Mouse (Mus musculus) left cerebral cortex, postnatal 14 days (tissue): Measurements from ENCODE around the gene Olfr959. TPM values are rescaled to one million over a fixed set of nuclear protein-coding genes. Genes with fewer than 3 reads are reported as not detected.

Experiments used
- DNase-seq, 2 experiments: peaks; one replicate each; pipeline ENCODE4 v3.0.0; 2021 to 2022; ENCODE audit warnings: low spot score in 2 of 2, mixed read lengths in 1 of 2
- intact Hi-C: fragments of 180-260 bp; cut with DNase I; formaldehyde crosslinking; loops from one replicate; pipeline ENCODE4 v1.15.1; 2025
- long read RNA-seq, 2 experiments: library from polyadenylated mRNA; stranded (forward); transcript quantifications; one replicate each; pipeline ENCODE4 v2.0.0; 2021
- total RNA-seq, 2 experiments: library from RNA; stranded (reverse); gene quantifications; 2 replicates each; pipeline ENCODE4 v1.2.3; 2021

Olfr959 gene
- total RNA-seq, result not detected
- long read RNA-seq, experiment 1, result 0 reads
- long read RNA-seq, experiment 2, result 0 reads

GRCm38 (mm10) chr9:39575469-39575868, at the start of gene Olfr959:
Gene Olfr959, minus strand, starts transcription at chr9:39575569.
- no peak for DNase-seq
- intact Hi-C loops, result no loop called here

- intact Hi-C loops, result no loop called here
- DNase-seq, result no peak
Measured at GRCm38 (mm10) chr9:39624711-39625110, 49.3 kb upstream of the Olfr959 start.

DNA sequence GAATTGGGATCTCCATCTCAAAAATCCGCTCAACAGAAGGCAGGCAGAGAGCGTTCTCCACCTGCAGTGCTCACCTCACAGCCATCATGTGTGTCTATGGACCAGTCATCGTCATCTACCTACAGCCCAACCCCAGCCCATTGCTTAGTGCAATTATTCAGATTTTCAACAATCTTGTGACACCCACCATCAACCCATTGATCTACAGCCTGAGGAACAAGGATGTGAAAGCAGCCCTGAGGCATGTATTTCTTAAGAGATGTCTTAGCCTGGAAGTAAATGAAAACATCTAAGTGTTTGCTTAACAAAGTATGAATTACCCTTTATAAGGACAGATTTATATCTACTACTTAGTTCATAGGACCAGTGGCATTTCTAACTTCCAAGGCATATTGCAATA, 48.4 kb upstream of the Olfr959 start:
- intact Hi-C loops, result no loop called here
- DNase-seq, result no peak

DNA sequence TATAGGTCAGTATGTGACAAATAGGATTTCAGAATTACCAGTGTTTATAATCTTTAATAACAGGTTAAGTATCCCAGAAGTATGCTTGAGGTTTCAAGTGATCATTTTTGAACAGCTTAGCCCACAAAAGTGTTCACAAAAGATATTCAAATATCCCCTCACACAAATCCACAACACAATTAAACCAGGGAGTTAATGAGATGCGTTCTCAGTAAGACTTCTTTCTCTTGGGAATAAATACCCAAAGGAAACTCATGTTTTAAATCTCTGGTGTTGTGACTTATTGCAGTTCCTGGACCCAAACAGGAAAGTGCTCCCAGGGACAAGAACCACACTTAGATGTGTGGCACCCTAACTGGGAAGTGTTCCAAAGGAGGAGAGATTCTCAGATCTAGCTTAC, 45.7 kb upstream of the Olfr959 start, which contains the start of gene Olfr960:
Gene Olfr960, plus strand, starts transcription at position 301 of the 400 bp plus-strand sequence.
- intact Hi-C loops, result no loop called here

GRCm38 (mm10) chr9:39611953-39612352, 36.6 kb upstream of the Olfr959 start:
- peak; percentile 25 to 47 for DNase-seq
- intact Hi-C loops, result loop anchor here (2.0 kb wide), 1 partner anchor 103 kb away; no protein-coding TSS in a partner anchor

More for the DNA sequence above, 45.7 kb upstream of the Olfr959 start, which contains the start of gene Olfr960:
- no peak for DNase-seq

DNA sequence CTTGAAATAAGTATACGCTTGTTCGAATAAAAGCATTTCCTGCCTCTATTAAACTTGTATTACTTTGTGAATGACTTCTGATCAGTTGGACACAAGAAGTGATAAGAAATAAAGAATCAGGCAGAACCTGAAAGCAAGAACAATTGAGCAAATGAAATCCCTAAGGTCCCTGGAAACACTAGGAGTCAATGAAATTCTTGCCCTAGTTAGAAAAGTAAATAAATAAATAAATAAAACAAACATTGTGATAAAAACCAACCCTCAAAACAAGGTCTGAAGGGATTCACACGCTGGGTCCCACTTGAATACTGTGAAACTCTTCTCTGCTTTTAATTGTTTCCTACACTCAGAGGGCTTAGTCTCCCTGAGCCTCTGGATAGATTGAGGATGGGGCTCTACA, 35.0 kb upstream of the Olfr959 start, which contains the start of gene Olfr148:
Gene Olfr148, plus strand, starts transcription at position 301 of the 400 bp plus-strand sequence.
- no peak for DNase-seq
- intact Hi-C loops, result no loop called here

- intact Hi-C loops, result no loop called here
- no peak for DNase-seq
Measured at GRCm38 (mm10) chr9:39608497-39608896, 33.1 kb upstream of the Olfr959 start.

GRCm38 (mm10) chr9:39603999-39604453, 28.7 kb upstream of the Olfr959 start, which contains the start of gene AW551984:
Gene AW551984, minus strand, starts transcription at chr9:39604403.
- DNase-seq, result peak; percentile 6 to 7
- intact Hi-C loops, result no loop called here

GRCm38 (mm10) chr9:39603333-39603845, 28.0 kb upstream of the Olfr959 start:
- intact Hi-C loops, result no loop called here
- no peak for DNase-seq

DNA sequence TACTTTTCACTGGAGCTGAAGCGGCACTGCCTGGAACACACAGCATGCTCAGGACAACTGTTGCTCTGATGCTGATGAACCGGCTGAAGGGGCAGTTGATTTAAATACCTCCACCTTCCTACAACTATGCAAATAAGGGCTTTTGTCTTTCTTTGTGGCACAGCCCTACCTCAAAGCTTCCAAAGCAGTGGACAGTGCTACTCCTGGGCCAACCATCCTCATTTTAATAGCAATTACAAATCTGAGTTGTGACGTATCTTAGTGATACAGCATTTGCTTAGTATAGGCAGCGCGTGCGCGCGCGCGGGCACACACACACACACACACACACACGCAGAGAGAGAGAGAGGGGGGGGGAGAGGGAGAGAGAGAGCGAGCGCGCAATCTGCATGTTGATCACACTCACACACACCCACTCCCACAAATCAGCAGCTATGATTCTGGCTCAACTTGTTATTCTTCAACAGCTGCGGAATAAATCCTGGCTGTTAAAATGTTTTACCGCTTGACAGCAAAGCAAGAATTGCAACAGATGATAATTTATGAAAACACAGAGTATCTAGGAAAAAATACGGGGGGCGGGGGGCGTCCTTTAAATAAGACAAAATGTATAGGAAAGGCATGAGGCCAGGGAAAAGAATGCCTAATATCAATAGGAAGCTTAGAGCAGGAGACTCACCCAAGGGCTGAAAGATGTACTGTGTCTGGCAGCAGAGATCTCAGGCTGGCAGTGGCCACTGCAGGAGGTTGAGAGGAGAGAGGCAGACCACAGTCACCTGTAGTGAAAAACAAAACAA, 27.4 kb upstream of the Olfr959 start:
- DNase-seq, result peak; percentile 33 to 46
- intact Hi-C loops, result no loop called here

GRCm38 (mm10) chr9:39577050-39577449, 1.7 kb upstream of the Olfr959 start:
- DNase-seq, result peak in 1 of 2 experiments; percentile 17
- intact Hi-C loops, result no loop called here

DNA sequence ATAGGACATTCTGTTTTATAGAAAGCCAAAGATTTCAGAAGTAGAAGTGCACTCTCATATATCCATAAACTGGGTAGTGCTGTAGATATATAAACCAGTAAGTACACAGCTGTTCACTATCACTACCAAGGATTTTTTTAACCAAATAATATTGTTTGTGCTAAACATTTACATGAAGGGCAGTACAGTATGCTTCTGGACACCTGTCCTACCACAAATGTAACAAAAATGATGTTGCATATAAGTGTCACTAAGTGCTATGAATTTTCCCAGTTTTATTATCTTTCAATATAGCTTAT, 17.1 kb downstream of the Olfr959 start:
- intact Hi-C loops, result no loop called here
- DNase-seq, result no peak

DNA sequence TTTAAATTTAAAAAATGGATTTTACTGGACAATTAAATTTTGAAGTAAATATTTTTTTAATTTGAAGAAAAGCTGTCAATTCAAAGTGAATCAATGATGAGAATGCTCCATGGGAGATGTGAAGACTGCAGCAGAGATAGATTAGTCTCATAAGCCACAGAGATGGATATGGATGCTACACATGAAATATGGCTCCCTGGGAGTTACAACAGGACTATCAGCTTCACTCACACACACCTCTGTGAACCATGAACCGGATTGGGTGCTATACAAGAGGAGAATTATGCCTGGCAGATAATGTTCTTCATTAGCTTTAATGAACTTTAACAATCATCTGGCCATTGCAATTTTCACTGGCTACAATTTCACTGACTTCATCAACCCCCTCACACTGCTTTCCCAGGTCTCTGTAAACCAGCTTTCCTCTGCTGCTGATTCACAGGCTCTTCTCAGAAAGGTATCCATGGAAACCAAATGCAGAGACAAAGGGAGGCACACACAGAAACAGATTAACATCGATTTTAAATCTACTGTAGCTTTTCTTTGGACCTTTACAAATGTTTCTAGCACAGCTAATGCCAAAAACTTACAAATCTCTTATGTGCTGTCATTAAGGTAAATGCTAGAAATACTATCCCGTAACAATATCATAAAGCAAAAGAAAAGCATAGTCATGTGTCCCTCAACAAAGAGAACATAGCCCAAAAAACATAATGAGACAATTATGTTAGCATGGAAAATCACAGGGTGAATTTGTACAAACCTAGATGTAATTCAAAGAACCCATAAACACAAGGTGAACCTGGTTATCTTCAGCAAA, 17.6 kb downstream of the Olfr959 start:
- intact Hi-C loops, result no loop called here
- DNase-seq, result peak; percentile 25 to 58

DNA sequence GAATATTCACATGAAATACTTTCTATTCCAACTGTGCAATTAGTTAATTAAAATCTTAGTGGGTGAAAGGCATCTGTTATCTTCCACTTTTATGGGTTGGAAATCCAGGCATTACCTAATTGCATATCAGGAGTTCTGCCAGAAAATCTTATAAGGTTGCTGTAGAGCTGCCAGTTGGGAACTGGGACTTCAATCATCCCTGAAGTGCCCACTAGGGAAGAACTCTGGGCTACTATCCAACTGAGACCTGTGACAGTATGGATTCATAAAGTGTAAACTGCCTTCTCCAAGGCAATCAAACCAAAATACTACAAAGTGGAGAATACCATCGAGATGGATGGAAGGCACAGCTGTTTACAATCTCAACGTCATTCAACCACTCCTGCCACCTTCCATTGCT, 21.4 kb downstream of the Olfr959 start, which contains the start of gene Olfr958:
Gene Olfr958, minus strand, starts transcription at position 109 of the 400 bp plus-strand sequence.
- intact Hi-C loops, result no loop called here
- no peak for DNase-seq

DNA sequence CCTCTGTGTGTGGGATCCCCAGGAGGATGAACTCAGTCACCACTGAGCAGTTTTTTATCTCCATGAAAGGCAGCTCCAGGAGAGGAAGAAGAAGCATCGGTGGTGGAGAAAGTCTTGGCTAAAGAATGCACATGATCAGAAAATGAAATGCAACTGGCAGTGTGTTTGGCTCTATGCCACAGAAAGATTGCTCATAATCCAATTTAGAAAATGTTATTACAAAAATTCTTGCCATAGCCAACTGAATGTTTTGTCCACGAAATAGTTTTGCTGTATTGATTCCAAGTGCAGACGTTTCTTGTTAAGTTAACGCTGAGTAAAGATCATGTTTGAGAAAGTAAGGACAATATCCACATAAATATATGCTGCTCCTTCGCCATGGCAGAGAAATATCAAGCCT, 24.6 kb downstream of the Olfr959 start:
- peak in 1 of 2 experiments; percentile 18 for DNase-seq
- intact Hi-C loops, result no loop called here

GRCm38 (mm10) chr9:39523616-39524285, 51.6 kb downstream of the Olfr959 start:
- DNase-seq, result no peak
- intact Hi-C loops, result no loop called here
